Mouse (Mus musculus) lung, adult 18-20 months (tissue): Measurements from ENCODE around the gene Selenoo.

Experiments
- DNase-seq, 2 experiments: peaks; one replicate each; pipeline ENCODE4 v3.0.0; 2022; ENCODE audit warnings: mixed read lengths in 2 of 2

Selenoo gene

DNA sequence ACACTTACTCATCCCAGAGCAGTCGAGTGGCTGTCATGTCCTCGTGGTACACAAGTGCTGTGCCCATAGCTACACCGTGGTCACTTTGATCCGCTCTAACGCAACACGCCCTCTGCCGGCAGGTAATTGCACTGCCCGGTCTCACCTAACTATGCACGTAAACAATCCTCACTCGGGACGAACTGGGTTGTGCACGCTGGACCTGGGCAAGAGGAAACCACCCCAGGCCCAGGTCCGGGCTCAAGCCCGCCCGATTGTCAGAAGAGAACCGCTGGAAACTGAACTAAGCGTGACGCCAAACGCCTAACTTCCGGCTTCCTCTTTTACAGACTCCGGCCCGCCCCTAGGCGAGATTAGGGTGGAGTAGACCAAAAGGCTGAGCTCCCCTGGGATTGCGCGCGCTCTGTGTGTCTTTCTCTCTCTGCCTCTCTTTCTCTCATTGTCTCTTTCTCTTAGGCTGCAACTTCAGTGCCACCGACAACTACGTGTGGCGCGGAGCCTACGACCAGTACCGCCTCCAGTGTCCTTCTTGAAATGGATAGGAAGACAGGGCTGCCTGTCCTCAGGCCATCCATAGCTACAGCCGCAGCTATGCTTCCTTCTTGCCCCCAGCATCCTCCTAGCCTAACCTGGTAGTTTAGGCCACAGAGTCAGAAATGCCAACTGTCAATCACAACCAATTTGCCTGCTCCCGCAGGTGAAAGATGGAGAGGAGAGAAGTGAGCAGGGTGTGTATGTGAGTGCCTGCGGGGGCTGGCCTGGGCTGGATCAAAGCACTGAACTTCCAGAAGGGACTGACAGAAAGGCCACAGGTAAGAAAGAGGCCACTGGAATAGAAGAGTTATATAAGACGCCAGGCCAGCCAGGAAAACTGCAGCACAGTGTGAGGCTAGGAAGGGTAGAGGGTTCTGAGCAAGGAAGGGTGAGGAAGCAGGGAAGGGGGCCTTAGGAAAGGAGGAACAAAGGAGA is 39.8 kb downstream of the Selenoo start, which contains the start of gene Hdac10:
Gene Hdac10, minus strand, starts transcription at position 319 of the 969 bp plus-strand sequence.
- DNase-seq, result peak; percentile 85 to 88

DNA sequence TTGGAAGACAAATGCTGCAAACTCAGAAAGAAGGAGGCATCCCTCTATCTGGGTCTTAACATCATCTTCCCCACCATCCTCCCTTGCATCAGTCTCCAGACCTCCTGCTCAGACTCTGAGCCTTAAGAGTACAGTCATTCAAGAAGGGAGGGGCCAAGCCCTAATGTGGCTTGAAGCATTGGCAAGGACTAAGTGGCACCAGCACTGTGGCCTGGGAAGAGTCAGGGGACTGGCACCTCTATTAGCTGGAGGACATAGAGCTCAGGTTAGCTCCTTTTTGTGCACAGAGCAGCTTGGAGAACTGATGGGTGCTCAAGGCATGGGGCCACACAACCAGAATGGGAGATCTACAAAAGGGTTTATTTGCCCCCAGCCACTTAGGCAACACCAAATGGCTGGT is 41.4 kb downstream of the Selenoo start:
- DNase-seq, result no peak

DNA sequence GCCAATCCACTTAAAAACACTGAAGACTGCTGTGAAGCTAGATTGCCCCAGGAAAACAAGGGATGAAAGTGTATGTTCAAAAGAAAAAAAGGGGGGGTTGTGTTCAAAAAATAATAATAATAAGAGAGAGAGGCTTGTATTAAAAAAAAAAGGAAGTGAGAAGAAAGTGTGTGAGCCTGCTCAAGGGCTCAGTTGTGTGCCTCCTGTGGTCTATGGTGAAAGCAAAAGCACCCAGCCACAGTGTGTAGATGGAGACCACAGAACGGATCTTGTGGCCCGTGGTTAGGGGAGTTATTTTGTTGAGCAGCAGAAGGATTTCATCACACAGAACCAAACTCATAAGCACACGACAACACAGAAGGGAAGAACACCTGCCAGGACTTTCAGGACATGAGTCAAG is 42.4 kb downstream of the Selenoo start:
- peak in 1 of 2 experiments; percentile 58 for DNase-seq

DNA sequence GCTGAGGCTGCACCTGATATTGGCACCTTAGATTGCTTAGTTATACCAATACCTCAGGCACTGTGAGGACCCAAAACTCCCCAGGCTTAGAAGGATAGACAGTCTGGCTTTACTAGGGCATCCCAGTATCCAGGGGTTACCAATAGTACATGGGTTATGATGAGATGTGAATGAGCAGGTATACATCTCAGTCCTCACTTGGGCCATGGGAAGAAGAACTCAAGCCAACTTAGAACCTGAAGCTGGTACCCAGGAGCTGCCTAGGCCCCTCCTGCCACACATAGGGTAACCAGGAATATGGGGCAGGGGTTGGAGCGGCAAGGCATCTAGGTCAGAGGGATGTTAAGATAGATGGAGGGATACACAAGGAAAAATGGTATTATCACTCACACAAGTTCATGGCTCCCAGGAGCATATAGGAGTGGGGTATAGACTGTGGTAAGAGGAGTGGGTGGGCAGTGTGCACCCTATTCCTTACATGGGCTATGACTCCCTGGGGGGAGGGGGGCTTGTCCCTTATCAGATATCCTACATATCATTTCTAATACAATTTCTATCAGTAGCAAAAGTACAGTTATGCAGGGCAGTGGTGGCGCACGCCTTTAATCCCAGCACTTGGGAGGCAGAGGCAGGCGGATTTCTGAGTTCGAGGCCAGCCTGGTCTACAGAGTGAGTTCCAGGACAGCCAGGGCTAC is 47.7 kb downstream of the Selenoo start:
- no peak for DNase-seq

DNA sequence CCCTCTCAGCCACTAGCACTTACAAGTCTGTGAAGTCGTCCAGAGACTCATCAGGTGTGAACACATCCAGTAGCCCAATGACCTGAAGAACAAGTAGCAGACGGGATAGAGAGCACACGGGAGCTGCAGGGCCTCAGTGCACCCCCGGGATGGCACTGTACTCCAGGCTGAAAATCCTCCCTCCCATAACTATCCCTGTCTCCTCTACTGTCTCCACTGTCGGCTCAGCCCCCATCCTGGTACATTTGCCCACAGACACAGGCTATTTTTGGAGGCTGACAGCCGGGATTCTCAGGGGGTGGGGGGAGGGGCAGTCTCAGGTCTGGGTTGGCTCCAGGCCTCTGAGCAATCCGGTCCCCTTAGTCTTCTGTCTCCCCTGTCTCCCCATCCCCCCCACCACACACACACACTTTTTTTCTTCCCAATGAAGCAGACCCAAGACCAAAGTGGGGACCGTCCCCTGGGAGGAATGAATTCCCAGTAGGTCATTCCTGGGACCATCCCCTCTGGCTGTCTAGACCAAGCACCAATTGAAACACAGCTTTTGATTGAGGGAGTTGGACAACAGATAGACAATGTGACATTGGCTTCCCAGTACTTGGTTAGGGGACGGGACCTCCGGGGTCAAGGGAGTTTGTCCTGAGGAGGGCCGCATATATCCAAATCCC is 48.6 kb downstream of the Selenoo start:
- DNase-seq, result no peak

DNA sequence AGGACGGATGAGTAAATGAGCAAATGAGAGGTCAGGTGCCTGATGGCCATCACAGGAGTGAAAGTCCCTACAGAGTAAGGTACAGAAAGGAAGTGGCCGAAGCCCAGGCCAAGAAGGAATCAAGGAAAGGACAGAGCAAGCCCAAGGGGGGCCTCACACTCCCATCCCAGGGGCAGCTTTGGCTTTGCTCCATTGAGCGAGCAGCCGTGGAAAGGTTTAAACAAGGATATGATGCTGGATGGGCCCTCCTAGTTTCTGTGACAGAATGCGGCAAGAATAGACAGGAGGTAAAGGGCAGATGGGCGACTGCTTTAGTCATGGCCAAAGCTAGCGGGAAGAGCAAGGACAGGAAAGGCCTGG is 49.1 kb downstream of the Selenoo start:
- no peak for DNase-seq

DNA sequence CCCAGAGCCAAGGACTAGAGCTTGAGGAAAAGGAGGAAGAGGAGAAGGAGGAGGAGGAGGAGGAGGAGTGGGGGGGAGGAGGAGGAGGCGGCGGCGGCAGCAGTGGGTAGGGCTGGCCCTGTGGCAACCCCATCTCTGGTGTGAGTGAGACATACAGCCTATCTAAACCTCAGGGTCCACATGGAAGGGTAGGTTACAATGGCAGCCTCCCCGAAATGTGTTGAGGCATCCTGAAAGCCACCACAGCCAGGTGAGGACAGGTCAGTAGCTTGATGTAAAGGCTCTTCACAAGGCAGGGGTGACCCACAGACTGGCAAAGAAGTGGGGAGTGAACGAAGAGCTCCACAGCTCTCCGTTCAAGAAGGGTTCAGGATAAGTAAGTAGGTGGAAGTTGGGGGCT is 49.6 kb downstream of the Selenoo start:
- DNase-seq, result no peak

DNA sequence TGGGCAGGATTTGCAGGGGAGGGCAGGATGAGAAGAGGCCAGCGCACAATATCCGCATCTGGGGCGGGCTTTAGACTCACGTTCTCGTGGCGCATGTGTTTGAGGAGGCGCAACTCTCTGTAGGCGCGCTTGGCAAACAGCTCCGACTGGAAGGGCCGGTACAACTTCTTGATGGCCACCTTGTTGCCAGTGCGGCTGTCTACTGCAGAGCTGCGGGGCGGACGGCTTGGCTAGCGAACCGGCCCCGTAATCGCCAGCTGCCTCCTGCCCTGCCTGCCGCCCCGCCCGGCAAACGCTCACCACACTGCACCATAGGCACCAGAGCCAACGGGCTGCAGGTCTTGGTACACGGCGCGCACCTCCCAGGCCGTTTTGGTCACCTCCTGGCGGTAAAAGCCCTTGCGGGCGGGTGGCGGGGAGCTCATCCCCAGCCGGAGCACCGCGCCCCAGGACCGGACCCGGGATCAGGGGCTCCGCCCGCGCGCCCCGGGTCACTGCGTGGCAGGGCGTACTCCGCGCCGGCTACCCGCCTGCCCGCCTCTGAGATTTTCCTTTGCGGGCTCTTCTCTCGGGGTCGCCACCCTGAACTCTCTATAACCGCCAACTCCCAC is 51.3 kb downstream of the Selenoo start:
- peak; percentile 83 to 85 for DNase-seq

DNA sequence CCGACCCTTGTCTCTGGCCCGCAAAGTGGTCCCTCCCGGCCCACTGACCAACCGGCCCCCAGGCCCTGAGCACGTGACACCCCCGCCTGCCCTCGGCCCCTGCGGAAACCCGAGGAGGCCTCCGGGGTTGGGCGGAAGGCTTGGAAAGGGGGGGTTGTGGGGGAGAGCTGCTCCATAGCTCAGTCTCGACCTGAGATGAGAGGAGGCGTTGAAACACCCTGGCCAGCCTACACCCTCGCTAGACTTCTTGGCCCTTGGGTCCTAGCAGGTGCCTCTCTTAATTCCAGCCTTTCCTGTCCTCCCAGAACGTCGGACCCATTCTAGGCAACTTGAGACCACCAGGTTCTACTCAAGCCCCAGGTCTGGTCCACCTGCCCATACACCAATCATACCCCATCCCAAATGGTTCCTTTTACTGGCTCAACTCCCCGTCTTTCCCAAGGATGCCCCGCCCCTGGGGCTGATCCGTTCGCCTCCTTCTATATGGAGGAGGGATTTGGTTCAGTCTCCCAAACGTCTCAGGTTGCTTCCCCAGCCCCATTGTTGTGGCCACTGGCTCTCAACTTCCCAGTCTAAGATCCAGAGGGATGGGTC is 51.9 kb downstream of the Selenoo start, which contains the start of gene Mapk12:
Gene Mapk12, minus strand, starts transcription at position 45 of the 594 bp plus-strand sequence.
- peak; percentile 80 to 86 for DNase-seq

DNA sequence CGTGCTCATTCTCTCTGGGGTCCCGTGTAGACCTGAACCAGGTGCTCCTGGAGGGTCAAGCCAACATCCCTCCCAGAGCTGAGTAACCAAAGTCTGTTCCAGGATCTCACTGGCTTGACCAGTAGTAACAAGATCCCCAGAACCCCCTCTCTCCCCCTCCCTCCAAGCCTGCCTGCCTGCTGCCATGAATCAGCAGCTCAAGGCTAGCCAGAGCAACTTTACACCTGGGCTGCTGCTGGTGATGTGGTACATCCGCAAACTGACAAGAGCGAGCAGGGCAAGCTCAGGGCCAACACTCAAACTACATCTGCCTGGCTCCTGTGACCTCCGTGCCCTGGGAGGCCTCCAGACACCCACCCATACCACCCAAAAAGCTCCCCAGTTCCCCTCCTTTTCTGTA is 52.6 kb downstream of the Selenoo start:
- no peak for DNase-seq

DNA sequence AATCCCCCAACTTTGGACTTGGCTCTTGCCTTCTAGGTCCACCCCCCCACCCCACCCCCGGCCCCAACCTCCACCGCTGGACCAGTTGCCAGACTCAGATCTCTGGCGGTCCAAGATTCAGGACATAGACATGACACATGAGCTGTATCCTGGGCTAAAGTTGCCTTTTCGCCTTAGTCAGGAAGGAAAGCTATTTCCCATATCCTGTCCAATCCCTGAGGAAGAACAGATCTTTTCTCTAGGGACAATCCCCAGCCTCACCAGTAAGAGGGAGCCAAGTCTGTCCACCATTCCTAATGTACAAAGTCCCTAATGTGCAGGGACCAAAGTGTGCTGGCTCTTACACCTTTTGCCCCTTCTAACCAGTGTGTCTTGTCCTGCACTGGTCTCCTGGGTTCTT is 53.0 kb downstream of the Selenoo start:
- DNase-seq, result no peak

DNA sequence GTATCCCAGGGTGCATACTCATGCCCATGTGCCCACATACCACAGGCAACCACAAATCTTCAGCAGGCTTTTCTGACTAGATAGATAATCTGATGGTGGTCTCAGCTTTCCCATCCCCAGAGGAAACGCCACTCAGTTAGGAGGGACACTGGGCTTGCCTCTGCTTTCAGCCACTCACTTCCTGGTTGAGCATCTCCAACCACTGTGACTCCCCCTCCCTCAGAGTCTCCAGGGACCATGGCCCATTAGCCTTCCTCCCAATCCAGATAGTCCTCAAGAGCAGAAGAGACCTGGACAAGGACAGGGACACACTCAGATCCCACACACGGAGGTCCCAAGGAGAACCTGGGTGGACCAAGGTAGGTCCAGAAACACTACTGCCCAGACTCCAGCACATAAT is 54.2 kb downstream of the Selenoo start:
- no peak for DNase-seq

DNA sequence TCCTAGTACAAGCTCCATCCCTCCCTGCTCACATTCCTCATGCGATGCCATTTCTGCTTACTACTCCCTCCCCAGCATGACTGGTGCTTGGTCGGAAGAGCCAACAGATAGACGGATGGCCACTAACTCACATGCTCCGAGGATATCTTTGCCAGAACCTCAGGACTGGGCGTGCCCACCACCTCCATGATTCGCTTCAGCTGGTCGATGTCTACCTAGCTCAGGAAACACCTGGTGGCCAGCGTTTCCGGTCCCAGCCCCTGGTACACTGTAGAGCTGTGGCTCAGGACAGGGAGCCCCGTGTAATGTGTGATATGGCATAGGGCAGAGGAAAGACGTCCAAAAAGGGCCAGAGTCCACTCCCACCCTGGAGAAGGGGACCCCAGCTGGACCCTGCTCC is 56.1 kb downstream of the Selenoo start:
- no peak for DNase-seq

DNA sequence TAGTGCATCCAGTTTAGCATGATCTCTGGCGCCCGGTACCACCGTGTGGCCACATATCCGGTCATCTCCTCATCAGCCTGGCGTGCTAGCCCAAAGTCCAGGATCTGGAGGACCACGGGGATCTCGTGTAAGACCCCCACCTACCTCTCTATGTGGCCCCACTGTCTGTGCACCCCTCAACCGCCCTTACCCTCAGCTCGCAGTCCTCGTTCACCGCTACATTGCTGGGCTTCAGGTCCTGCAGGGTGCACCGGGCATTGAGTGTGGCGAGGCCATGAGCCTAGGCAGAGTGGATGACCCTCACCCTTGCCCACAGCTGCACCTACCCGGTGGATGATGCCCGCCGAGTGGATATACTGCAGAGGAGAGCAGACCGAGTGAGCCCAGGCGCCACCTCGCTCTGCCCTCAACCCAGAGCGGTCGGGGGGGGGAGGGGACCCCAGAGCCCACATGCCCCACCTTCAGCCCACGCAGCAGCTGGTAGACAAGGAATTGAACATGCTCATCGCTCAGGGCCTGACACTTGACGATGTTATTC is 57.0 kb downstream of the Selenoo start:
- no peak for DNase-seq

DNA sequence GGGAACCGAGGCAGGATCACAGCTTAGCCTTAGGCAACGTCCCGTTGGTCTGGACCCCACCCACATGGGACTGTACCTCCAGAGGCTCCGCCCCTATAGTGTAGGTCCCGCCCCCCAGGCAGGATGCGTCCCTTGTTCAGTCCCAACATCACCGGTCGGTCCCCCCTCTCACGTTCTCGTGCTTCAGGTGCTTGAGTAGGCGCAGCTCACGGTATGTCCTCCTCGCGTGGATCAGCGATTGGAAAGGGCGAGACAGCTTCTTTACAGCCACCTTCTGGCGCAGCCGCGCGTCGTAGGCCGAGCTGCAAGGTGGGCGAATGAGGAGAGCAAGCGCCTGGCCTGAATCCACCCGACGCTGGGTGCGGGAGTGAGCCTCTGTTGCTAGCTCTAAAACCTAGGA is 57.7 kb downstream of the Selenoo start:
- peak; percentile 73 to 77 for DNase-seq

DNA sequence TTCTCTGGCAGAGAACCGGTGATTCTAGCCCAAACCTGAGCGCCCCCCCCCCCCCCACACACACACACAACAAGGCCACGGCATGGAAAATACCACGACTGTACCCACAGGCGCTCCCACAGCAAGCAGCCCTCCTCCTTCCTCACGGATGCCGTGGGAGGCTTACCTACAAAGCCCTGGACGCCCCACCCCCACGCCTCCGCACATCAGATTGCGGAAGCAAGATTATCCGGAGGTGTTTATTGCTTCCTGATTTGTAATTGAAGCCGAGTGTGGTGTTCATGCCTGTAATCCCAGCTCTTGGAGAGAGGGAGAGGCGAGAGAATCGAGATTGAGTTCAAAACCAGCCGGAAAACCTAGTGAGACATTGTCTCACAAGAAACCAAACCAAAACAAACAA is 58.1 kb downstream of the Selenoo start:
- DNase-seq, result peak; percentile 60 to 64

DNA sequence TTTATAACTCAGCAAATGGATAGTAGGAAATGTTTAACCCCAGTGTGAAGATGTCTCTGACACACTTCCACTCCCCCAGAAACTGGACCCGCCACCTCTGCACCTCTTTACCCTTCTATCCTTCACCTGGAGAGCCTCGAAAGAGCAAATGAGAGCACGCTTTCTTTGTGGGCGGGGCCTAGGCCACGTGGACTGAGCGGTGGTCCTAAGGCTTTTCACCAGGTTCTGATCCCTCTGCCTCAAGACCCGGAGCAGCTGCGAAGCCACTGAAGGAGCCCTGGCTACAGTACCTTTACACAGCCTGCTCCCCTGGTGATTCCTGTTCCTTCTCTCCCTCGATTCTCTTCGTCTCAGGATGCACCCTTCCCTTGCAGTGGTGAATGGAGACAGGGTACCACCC is 58.6 kb downstream of the Selenoo start:
- DNase-seq, result no peak

DNA sequence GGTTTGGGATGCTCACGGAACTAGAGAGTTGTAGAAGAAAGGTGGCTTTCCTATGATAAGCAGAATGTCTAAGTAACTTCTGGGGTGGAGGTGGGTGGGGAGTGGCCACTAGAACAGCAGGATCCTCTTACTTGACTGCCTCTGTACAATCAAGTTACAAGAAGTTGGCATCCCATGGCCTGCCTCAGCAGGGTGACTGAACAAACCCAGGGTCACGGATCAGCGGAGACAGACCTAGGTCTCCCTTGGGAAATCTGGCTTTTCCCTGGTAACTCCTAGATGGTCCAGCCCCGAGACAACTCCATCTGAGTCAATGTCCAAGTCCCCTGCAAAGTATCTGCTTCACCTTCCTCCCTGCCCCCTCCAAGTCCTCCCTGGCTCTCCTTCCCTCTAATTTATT is 59.0 kb downstream of the Selenoo start:
- DNase-seq, result no peak

DNA sequence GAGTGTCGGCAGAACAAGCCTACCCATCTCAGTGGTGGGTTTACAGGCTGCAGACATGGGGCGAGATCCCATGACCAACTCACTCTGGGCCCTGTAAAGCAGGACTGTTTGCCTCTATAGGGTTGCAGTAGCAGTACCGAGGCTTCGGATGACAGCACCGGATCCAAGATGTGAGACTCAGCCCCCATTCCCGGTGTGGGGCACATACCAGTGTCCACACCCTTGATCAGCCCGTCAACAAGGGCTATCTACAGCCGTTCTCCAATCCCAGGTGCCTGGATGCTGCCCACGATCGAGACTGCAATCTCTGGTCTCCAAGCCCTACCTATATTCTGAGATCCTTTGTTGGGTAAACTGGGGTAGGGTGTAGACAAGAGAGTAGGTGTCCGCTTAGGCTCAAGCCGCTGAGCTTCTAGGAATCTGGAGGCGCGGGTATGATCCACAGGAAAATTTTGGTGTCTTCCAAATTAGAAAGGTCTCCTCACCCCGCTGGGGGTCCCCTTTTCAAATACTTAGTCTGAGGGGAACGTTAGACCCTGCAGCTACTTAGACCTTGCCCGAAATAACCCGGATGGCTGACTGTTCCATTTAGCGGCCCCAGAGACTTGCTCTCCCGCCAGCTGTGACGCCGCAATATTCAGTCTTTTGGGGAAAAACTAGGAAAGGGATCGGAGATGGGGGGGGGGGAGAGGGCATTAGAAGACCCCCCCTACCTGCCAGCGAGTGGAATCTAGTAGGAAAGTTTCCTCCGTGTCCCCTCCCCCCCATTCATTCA is 59.8 kb downstream of the Selenoo start:
- no peak for DNase-seq

DNA sequence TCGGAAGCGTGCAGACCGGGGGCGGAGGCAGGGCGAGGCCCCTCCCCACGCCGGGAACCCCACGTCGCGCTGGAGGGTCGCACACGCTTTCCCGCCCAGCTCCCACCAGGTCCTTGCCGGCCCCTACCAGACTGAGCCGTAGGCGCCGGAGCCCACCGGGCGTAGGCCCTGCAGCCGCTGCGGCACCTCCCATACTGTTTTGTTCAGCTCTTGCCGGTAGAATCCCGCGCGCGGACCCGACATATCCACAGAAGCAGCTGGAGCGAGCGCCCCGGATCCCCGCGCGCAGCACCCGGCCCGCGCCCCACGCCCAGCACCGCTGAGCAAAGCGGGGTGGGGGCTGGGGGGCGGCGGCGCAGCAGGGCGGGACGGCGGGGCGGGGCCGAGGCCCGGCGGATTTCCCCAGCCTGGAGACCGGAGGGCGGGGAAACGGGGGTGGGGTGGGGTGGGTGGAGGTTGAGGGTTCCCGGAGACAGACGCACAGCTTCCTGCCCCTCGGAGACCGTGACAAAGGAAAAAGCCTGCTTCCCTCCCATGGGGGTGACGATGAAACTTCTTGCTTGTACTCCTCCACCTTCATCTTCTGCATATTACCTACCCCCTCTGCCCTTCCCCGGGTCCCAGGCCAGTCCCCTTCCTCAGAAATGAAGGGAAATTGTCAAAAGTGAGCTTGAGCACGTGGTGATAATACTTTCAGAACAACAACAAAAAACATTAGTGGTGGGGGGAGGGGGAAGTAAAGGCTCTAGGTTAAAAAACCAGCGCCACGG is 60.6 kb downstream of the Selenoo start, which contains the start of gene Mapk11:
Gene Mapk11, minus strand, starts transcription at position 358 of the 770 bp plus-strand sequence.
- peak; percentile 59 to 61 for DNase-seq
